Mouse (Mus musculus) G1E (cell line): ENCODE measurements around the gene Ubox5.

Source experiments
- CTCF ChIP-seq: IDR thresholded peaks from 2 replicates; pipeline ENCODE4 v1.5.1; 2012; ENCODE audit warnings: low read depth, low read length, inconsistent platforms, mixed read lengths
- POLR2AphosphoS5 ChIP-seq: IDR thresholded peaks from 2 replicates; pipeline ENCODE4 v1.6.1; 2012; ENCODE audit warnings: low read depth, low read length, inconsistent platforms; ENCODE audit not compliant: insufficient replicate concordance

- TF ChIP-seq POLR2AphosphoS5 (no peak), CTCF (no peak)
Observed at GRCm38 (mm10) chr2:130583902-130584560, 45.8 kb downstream of the Ubox5 start.
